Mouse (Mus musculus): ENCODE data around the gene Dnah17. TPM values are rescaled to one million over a fixed set of nuclear protein-coding genes. Genes with fewer than 3 reads are reported as not detected.

The Dnah17 gene
- polyA plus RNA-seq, 1 experiment from 2014 or later, result 0.20 TPM

- WGBS, result 84% methylated on average over 8 of the region's 8 CpGs
- no peaks in the 10 kb centered on the region for H3K27me3 ChIP-seq (ENCODE audit: control insufficient read depth, insufficient read depth, low read depth, low read length)
- H3K9ac ChIP-seq (ENCODE audit: low read depth, low read length), result no peak overlapping the region
- H3K4me2 ChIP-seq (ENCODE audit: low read length), result no peak overlapping the region
- no peak for ATAC-seq
- H3K27ac ChIP-seq (ENCODE audit: low read length), result no peak overlapping the region
- H3K4me3 ChIP-seq (ENCODE audit: low read depth, low read length), result no peak overlapping the region
- 0 out of 2 replicates have a peak, but pooled peaks cover 4% of the 10 kb centered on the region for H3K4me1 ChIP-seq (ENCODE audit: control insufficient read depth, insufficient read depth, low read length)
- H3K9me3 ChIP-seq (replicated peaks; ENCODE audit: control insufficient read depth, low read length, poor library complexity, severe bottlenecking), result no peaks in the 10 kb centered on the region
- H3K36me3 ChIP-seq (ENCODE audit: control insufficient read depth, insufficient read depth, low read length), result peaks cover 35% of the 10 kb centered on the region
These were observed 34.1 kb upstream of the Dnah17 start for GRCm38 (mm10) chr11:118164566-118164965.

- Histone ChIP-seq H3K9me3 (replicated peaks; ENCODE audit: control insufficient read depth, low read length, poor library complexity, severe bottlenecking) (no peaks in the 10 kb centered on the region), H3K36me3 (ENCODE audit: control insufficient read depth, insufficient read depth, low read length) (peaks cover 21% of the 10 kb centered on the region), H3K4me3 (ENCODE audit: low read depth, low read length) (no peak overlapping the region), H3K4me1 (ENCODE audit: control insufficient read depth, insufficient read depth, low read length) (0 out of 2 replicates have a peak, but pooled peaks cover 4% of the 10 kb centered on the region), H3K9ac (ENCODE audit: low read depth, low read length) (no peak overlapping the region), H3K27ac (ENCODE audit: low read length) (peak overlapping the region; percentile 67), H3K27me3 (ENCODE audit: control insufficient read depth, insufficient read depth, low read depth, low read length) (no peaks in the 10 kb centered on the region), H3K4me2 (ENCODE audit: low read length) (no peak overlapping the region)
- WGBS, result 41% methylated on average over 10 of the region's 10 CpGs
- ATAC-seq, result peak; percentile 61; the same call in 1 of the 2 replicates
These were observed 31.8 kb upstream of the Dnah17 start for GRCm38 (mm10) chr11:118162245-118162644.

GRCm38 (mm10) chr11:118161240-118161639 lies 30.8 kb upstream of the Dnah17 start:
- whole genome bisulfite sequencing, result 79% methylated on average over 6 of the region's 6 CpGs
- H3K4me1 ChIP-seq (ENCODE audit: control insufficient read depth, insufficient read depth, low read length), result 0 out of 2 replicates have a peak, but pooled peaks cover 4% of the 10 kb centered on the region
- no peak overlapping the region for H3K4me3 ChIP-seq (ENCODE audit: low read depth, low read length)
- H3K36me3 ChIP-seq (ENCODE audit: control insufficient read depth, insufficient read depth, low read length), result peaks cover 12% of the 10 kb centered on the region
- peaks cover under 1% of the 10 kb centered on the region; the same call in 1 of the 2 replicates for H3K9me3 ChIP-seq (replicated peaks; ENCODE audit: control insufficient read depth, low read length, poor library complexity, severe bottlenecking)
- no peak overlapping the region for H3K9ac ChIP-seq (ENCODE audit: low read depth, low read length)
- H3K27ac ChIP-seq (ENCODE audit: low read length), result no peak overlapping the region; the same call in 1 of the 2 replicates
- H3K4me2 ChIP-seq (ENCODE audit: low read length), result no peak overlapping the region
- no peaks in the 10 kb centered on the region for H3K27me3 ChIP-seq (ENCODE audit: control insufficient read depth, insufficient read depth, low read depth, low read length)
- ATAC-seq, result no peak

- no peak overlapping the region for H3K27ac ChIP-seq (ENCODE audit: low read length)
- H3K4me3 ChIP-seq (ENCODE audit: low read depth, low read length), result no peak overlapping the region
- WGBS, result 72% methylated on average over 2 of the region's 2 CpGs
These were observed 30.3 kb upstream of the Dnah17 start for GRCm38 (mm10) chr11:118160763-118161162.

GRCm38 (mm10) chr11:118158753-118159152 lies 28.3 kb upstream of the Dnah17 start:
- no peak overlapping the region for H3K4me2 ChIP-seq (ENCODE audit: low read length)
- no peak overlapping the region for H3K4me3 ChIP-seq (ENCODE audit: low read depth, low read length)
- no peak for ATAC-seq
- H3K4me1 ChIP-seq (ENCODE audit: control insufficient read depth, insufficient read depth, low read length), result 0 out of 2 replicates have a peak, but pooled peaks cover 4% of the 10 kb centered on the region
- no peaks in the 10 kb centered on the region for H3K27me3 ChIP-seq (ENCODE audit: control insufficient read depth, insufficient read depth, low read depth, low read length)
- no peaks in the 10 kb centered on the region for H3K36me3 ChIP-seq (ENCODE audit: control insufficient read depth, insufficient read depth, low read length)
- 71% methylated on average over 4 of the region's 4 CpGs for WGBS
- peaks cover 5% of the 10 kb centered on the region; the same call in 1 of the 2 replicates for H3K9me3 ChIP-seq (replicated peaks; ENCODE audit: control insufficient read depth, low read length, poor library complexity, severe bottlenecking)
- no peak overlapping the region for H3K9ac ChIP-seq (ENCODE audit: low read depth, low read length)
- H3K27ac ChIP-seq (ENCODE audit: low read length), result no peak overlapping the region

More at GRCm38 (mm10) chr11:118160763-118161162, 30.3 kb upstream of the Dnah17 start:
- no peaks in the 10 kb centered on the region for H3K27me3 ChIP-seq (ENCODE audit: control insufficient read depth, insufficient read depth, low read depth, low read length)
- H3K36me3 ChIP-seq (ENCODE audit: control insufficient read depth, insufficient read depth, low read length), result peaks cover 8% of the 10 kb centered on the region; the same call in 1 of the 2 replicates
- 0 out of 2 replicates have a peak, but pooled peaks cover 4% of the 10 kb centered on the region for H3K4me1 ChIP-seq (ENCODE audit: control insufficient read depth, insufficient read depth, low read length)
- peaks cover 5% of the 10 kb centered on the region; the same call in 1 of the 2 replicates for H3K9me3 ChIP-seq (replicated peaks; ENCODE audit: control insufficient read depth, low read length, poor library complexity, severe bottlenecking)
- no peak overlapping the region for H3K9ac ChIP-seq (ENCODE audit: low read depth, low read length)
- no peak for ATAC-seq
- H3K4me2 ChIP-seq (ENCODE audit: low read length), result no peak overlapping the region

GRCm38 (mm10) chr11:118156480-118157060 lies 26.1 kb upstream of the Dnah17 start:
- WGBS, result 78% methylated on average over 8 of the region's 8 CpGs
- no peak overlapping the region for H3K4me3 ChIP-seq (ENCODE audit: low read depth, low read length)
- 0 out of 2 replicates have a peak, but pooled peaks cover under 1% of the 10 kb centered on the region for H3K4me1 ChIP-seq (ENCODE audit: control insufficient read depth, insufficient read depth, low read length)
- no peaks in the 10 kb centered on the region for H3K27me3 ChIP-seq (ENCODE audit: control insufficient read depth, insufficient read depth, low read depth, low read length)
- H3K9ac ChIP-seq (ENCODE audit: low read depth, low read length), result no peak overlapping the region
- H3K27ac ChIP-seq (ENCODE audit: low read length), result no peak overlapping the region
- peaks cover 5% of the 10 kb centered on the region; the same call in 1 of the 2 replicates for H3K9me3 ChIP-seq (replicated peaks; ENCODE audit: control insufficient read depth, low read length, poor library complexity, severe bottlenecking)
- no peaks in the 10 kb centered on the region for H3K36me3 ChIP-seq (ENCODE audit: control insufficient read depth, insufficient read depth, low read length)
- ATAC-seq, result no peak
- H3K4me2 ChIP-seq (ENCODE audit: low read length), result no peak overlapping the region

- Histone ChIP-seq H3K27me3 (ENCODE audit: control insufficient read depth, insufficient read depth, low read depth, low read length) (no peaks in the 10 kb centered on the region), H3K27ac (ENCODE audit: low read length) (no peak overlapping the region), H3K4me1 (ENCODE audit: control insufficient read depth, insufficient read depth, low read length) (peaks cover 2% of the 10 kb centered on the region), H3K4me3 (ENCODE audit: low read depth, low read length) (no peak overlapping the region), H3K36me3 (ENCODE audit: control insufficient read depth, insufficient read depth, low read length) (no peaks in the 10 kb centered on the region), H3K4me2 (ENCODE audit: low read length) (no peak overlapping the region), H3K9me3 (replicated peaks; ENCODE audit: control insufficient read depth, low read length, poor library complexity, severe bottlenecking) (peaks cover 5% of the 10 kb centered on the region; the same call in 1 of the 2 replicates), H3K9ac (ENCODE audit: low read depth, low read length) (no peak overlapping the region)
- WGBS, result 96% methylated on average over 4 of the region's 4 CpGs
- ATAC-seq, result no peak
These were observed 22.5 kb upstream of the Dnah17 start for GRCm38 (mm10) chr11:118152964-118153363.

GRCm38 (mm10) chr11:118151423-118152180 lies 21.2 kb upstream of the Dnah17 start:
- H3K27ac ChIP-seq (ENCODE audit: low read length), result no peak overlapping the region
- H3K9me3 ChIP-seq (replicated peaks; ENCODE audit: control insufficient read depth, low read length, poor library complexity, severe bottlenecking), result peaks cover 5% of the 10 kb centered on the region; the same call in 1 of the 2 replicates
- H3K9ac ChIP-seq (ENCODE audit: low read depth, low read length), result no peak overlapping the region
- peaks cover 2% of the 10 kb centered on the region for H3K4me1 ChIP-seq (ENCODE audit: control insufficient read depth, insufficient read depth, low read length)
- no peak overlapping the region for H3K4me3 ChIP-seq (ENCODE audit: low read depth, low read length)
- H3K36me3 ChIP-seq (ENCODE audit: control insufficient read depth, insufficient read depth, low read length), result no peaks in the 10 kb centered on the region
- no peak for ATAC-seq
- H3K27me3 ChIP-seq (ENCODE audit: control insufficient read depth, insufficient read depth, low read depth, low read length), result no peaks in the 10 kb centered on the region
- 83% methylated on average over 5 of the region's 5 CpGs for WGBS
- H3K4me2 ChIP-seq (ENCODE audit: low read length), result no peak overlapping the region
